Mouse (Mus musculus): ENCODE measurements around the gene Mturn. TPM values are rescaled to one million over a fixed set of nuclear protein-coding genes. Genes with fewer than 3 reads are reported as not detected.

Gene Mturn
- polyA plus RNA-seq, 1 experiment from 2014 or later, result 5.0 TPM

- H3K36me3 ChIP-seq, result no peaks in the 10 kb centered on the region
- peaks cover 55% of the 10 kb centered on the region for H3K27me3 ChIP-seq (replicated peaks)
- H3K9me3 ChIP-seq, result no peaks in the 10 kb centered on the region
- 5% methylated on average over 19 of the region's 19 CpGs for WGBS
- no peak overlapping the region for H3K27ac ChIP-seq (replicated peaks)
- peak overlapping the region; percentile 81 for H3K9ac ChIP-seq
- peak overlapping the region; percentile 96 for H3K4me2 ChIP-seq
- peak; percentile 52; the same call in 1 of the 2 replicates for ATAC-seq (ENCODE audit: extremely low read depth, insufficient number of reproducible peaks, low FRiP score, low TSS enrichment)
- H3K4me1 ChIP-seq, result peaks cover 12% of the 10 kb centered on the region
- H3K4me3 ChIP-seq, result peak overlapping the region; percentile 55
Observed at GRCm38 (mm10) chr6:54699477-54700056, 18.1 kb downstream of the Mturn start.

- peaks cover 60% of the 10 kb centered on the region for H3K27me3 ChIP-seq (replicated peaks)
- peaks cover 14% of the 10 kb centered on the region for H3K4me1 ChIP-seq
- WGBS, result 79% methylated on average over 2 of the region's 2 CpGs
- ATAC-seq (ENCODE audit: extremely low read depth, insufficient number of reproducible peaks, low FRiP score, low TSS enrichment), result no peak
- no peaks in the 10 kb centered on the region for H3K9me3 ChIP-seq
- H3K36me3 ChIP-seq, result no peaks in the 10 kb centered on the region
- no peak overlapping the region for H3K4me2 ChIP-seq
- no peak overlapping the region for H3K27ac ChIP-seq (replicated peaks)
- H3K4me3 ChIP-seq, result no peak overlapping the region
- no peak overlapping the region for H3K9ac ChIP-seq
Observed at GRCm38 (mm10) chr6:54700516-54700915, 19.1 kb downstream of the Mturn start.

- Histone ChIP-seq H3K9me3 (no peaks in the 10 kb centered on the region), H3K4me3 (no peak overlapping the region), H3K27ac (replicated peaks) (no peak overlapping the region), H3K36me3 (no peaks in the 10 kb centered on the region), H3K9ac (no peak overlapping the region), H3K27me3 (replicated peaks) (peaks cover 56% of the 10 kb centered on the region), H3K4me1 (peaks cover 23% of the 10 kb centered on the region), H3K4me2 (no peak overlapping the region)
- 41% methylated on average over 9 of the region's 9 CpGs for WGBS
- ATAC-seq (ENCODE audit: extremely low read depth, insufficient number of reproducible peaks, low FRiP score, low TSS enrichment), result no peak
Observed at GRCm38 (mm10) chr6:54701901-54702300, 20.5 kb downstream of the Mturn start.

- Histone ChIP-seq H3K9ac (no peak overlapping the region), H3K4me2 (no peak overlapping the region), H3K27me3 (replicated peaks) (peaks cover 48% of the 10 kb centered on the region), H3K36me3 (no peaks in the 10 kb centered on the region), H3K4me3 (no peak overlapping the region), H3K9me3 (no peaks in the 10 kb centered on the region), H3K4me1 (peaks cover 21% of the 10 kb centered on the region), H3K27ac (replicated peaks) (no peak overlapping the region)
- ATAC-seq (ENCODE audit: extremely low read depth, insufficient number of reproducible peaks, low FRiP score, low TSS enrichment), result no peak
- 25% methylated on average over 14 of the region's 14 CpGs for WGBS
Observed at GRCm38 (mm10) chr6:54703633-54704538, 22.5 kb downstream of the Mturn start.

- H3K27me3 ChIP-seq (replicated peaks), result peaks cover 48% of the 10 kb centered on the region
- no peak for ATAC-seq (ENCODE audit: extremely low read depth, insufficient number of reproducible peaks, low FRiP score, low TSS enrichment)
- H3K4me3 ChIP-seq, result no peak overlapping the region
- WGBS, result 24% methylated on average over 6 of the region's 6 CpGs
- no peaks in the 10 kb centered on the region for H3K36me3 ChIP-seq
- H3K9me3 ChIP-seq, result no peaks in the 10 kb centered on the region
- H3K27ac ChIP-seq (replicated peaks), result no peak overlapping the region
- peaks cover 20% of the 10 kb centered on the region for H3K4me1 ChIP-seq
- no peak overlapping the region for H3K4me2 ChIP-seq
- H3K9ac ChIP-seq, result no peak overlapping the region
Observed at GRCm38 (mm10) chr6:54704539-54704845, 23.1 kb downstream of the Mturn start.

- no peak overlapping the region for H3K4me2 ChIP-seq
- peaks cover 20% of the 10 kb centered on the region for H3K4me1 ChIP-seq
- no peak overlapping the region for H3K9ac ChIP-seq
- H3K9me3 ChIP-seq, result no peaks in the 10 kb centered on the region
- ATAC-seq (ENCODE audit: extremely low read depth, insufficient number of reproducible peaks, low FRiP score, low TSS enrichment), result no peak
- no peak overlapping the region for H3K4me3 ChIP-seq
- peaks cover 48% of the 10 kb centered on the region for H3K27me3 ChIP-seq (replicated peaks)
- no peaks in the 10 kb centered on the region for H3K36me3 ChIP-seq
- 32% methylated on average over 5 of the region's 5 CpGs for WGBS
- H3K27ac ChIP-seq (replicated peaks), result no peak overlapping the region
Observed at GRCm38 (mm10) chr6:54704847-54705246, 23.4 kb downstream of the Mturn start.

GRCm38 (mm10) chr6:54705387-54705909, 24.0 kb downstream of the Mturn start:
- Histone ChIP-seq H3K4me2 (peak overlapping the region; percentile 64), H3K27me3 (replicated peaks) (peaks cover 46% of the 10 kb centered on the region), H3K9ac (no peak overlapping the region; the same call in 1 of the 2 replicates), H3K9me3 (no peaks in the 10 kb centered on the region), H3K27ac (replicated peaks) (no peak overlapping the region), H3K36me3 (no peaks in the 10 kb centered on the region), H3K4me1 (peaks cover 20% of the 10 kb centered on the region), H3K4me3 (peak overlapping the region; percentile 34)
- ATAC-seq (ENCODE audit: extremely low read depth, insufficient number of reproducible peaks, low FRiP score, low TSS enrichment), result no peak
- 13% methylated on average over 11 of the region's 11 CpGs for WGBS

GRCm38 (mm10) chr6:54706099-54706498, 24.7 kb downstream of the Mturn start:
- no peak overlapping the region for H3K9ac ChIP-seq
- 57% methylated on average over 2 of the region's 2 CpGs for WGBS
- ATAC-seq (ENCODE audit: extremely low read depth, insufficient number of reproducible peaks, low FRiP score, low TSS enrichment), result no peak

GRCm38 (mm10) chr6:54706611-54707172, 25.3 kb downstream of the Mturn start:
- Histone ChIP-seq H3K9me3 (no peaks in the 10 kb centered on the region), H3K4me3 (no peak overlapping the region), H3K4me1 (peaks cover 18% of the 10 kb centered on the region), H3K36me3 (no peaks in the 10 kb centered on the region), H3K9ac (no peak overlapping the region), H3K4me2 (no peak overlapping the region), H3K27me3 (replicated peaks) (peaks cover 34% of the 10 kb centered on the region), H3K27ac (replicated peaks) (no peak overlapping the region)
- WGBS, result 58% methylated on average over 3 of the region's 3 CpGs
- no peak for ATAC-seq (ENCODE audit: extremely low read depth, insufficient number of reproducible peaks, low FRiP score, low TSS enrichment)

More at GRCm38 (mm10) chr6:54706099-54706498, 24.7 kb downstream of the Mturn start:
- H3K27me3 ChIP-seq (replicated peaks), result peaks cover 40% of the 10 kb centered on the region
- H3K4me2 ChIP-seq, result peak overlapping the region; percentile 64; the same call in 1 of the 2 replicates
- no peak overlapping the region for H3K27ac ChIP-seq (replicated peaks)
- H3K4me3 ChIP-seq, result no peak overlapping the region
- no peaks in the 10 kb centered on the region for H3K36me3 ChIP-seq
- no peaks in the 10 kb centered on the region for H3K9me3 ChIP-seq
- H3K4me1 ChIP-seq, result peaks cover 20% of the 10 kb centered on the region

GRCm38 (mm10) chr6:54708646-54709045, 27.2 kb downstream of the Mturn start:
- WGBS, result 83% methylated on average over 4 of the region's 4 CpGs
- no peak overlapping the region for H3K4me3 ChIP-seq
- H3K9me3 ChIP-seq, result no peaks in the 10 kb centered on the region
- peaks cover 14% of the 10 kb centered on the region for H3K4me1 ChIP-seq
- peaks cover 14% of the 10 kb centered on the region for H3K27me3 ChIP-seq (replicated peaks)
- no peak overlapping the region for H3K27ac ChIP-seq (replicated peaks)
- H3K4me2 ChIP-seq, result no peak overlapping the region
- H3K36me3 ChIP-seq, result no peaks in the 10 kb centered on the region
- ATAC-seq (ENCODE audit: extremely low read depth, insufficient number of reproducible peaks, low FRiP score, low TSS enrichment), result no peak
- H3K9ac ChIP-seq, result no peak overlapping the region

GRCm38 (mm10) chr6:54715697-54716096, 34.3 kb downstream of the Mturn start:
- Histone ChIP-seq H3K27me3 (replicated peaks) (no peaks in the 10 kb centered on the region), H3K36me3 (no peaks in the 10 kb centered on the region), H3K9me3 (no peaks in the 10 kb centered on the region), H3K9ac (no peak overlapping the region), H3K4me1 (peaks cover 16% of the 10 kb centered on the region), H3K4me3 (no peak overlapping the region), H3K4me2 (no peak overlapping the region), H3K27ac (replicated peaks) (no peak overlapping the region)
- 36% methylated on average over 2 of the region's 2 CpGs for WGBS
- ATAC-seq (ENCODE audit: extremely low read depth, insufficient number of reproducible peaks, low FRiP score, low TSS enrichment), result no peak

All from heart, embryonic 13.5 days (tissue).